Mouse (Mus musculus): ENCODE results near the gene Ric3.
"Not testable (repeated sequence)": the region's sequence is repeated elsewhere in the genome, so short reads cannot be mapped to it uniquely, and the experiment has no call there.

Gene Ric3

DNA sequence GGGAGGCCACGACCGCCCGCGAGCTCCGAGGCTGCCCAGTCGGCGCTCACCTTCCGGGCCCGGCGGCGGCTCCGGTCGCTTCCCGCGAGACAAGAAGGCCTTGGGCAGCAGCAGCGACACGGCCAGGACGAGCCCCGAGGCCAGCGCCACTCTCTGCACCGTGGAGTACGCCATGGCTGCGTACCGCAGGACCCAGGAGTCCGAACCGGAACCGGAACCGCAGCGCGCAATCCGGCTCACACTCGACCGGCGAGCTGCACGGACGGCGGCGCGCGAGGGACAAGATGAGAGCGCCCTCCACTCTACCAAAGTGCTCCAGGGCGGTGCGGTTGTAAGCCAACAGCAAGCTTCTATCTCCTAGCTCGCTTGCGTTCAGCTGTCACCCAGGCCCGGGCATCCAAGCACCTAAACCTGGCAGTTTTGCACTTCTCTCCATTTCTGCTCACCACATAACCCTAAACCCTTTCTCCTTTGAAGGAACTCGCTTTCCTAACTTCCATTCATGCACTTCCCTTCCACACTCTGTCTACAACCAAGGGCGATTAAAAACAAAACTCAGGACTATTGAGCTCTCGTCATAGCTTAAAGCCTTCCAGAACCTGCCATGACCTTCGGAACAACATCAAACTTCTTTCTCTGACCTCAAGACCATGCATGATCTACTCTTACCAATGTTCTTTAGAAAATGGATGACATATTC, at the start of gene Ric3:
Gene Ric3, minus strand, starts transcription at position 219 of the 700 bp plus-strand sequence.
- in situ Hi-C loops (cut with MboI, MseI): no loop called here

GRCm38 (mm10) chr7:109131565-109131964, 48.4 kb upstream of the Ric3 start:
- in situ Hi-C loops (cut with MboI, MseI): loop anchor here in 1 of 2 experiments (10.0 kb wide), 1 partner anchor 663 kb away; no protein-coding TSS in a partner anchor

GRCm38 (mm10) chr7:109129946-109130686, 47.0 kb upstream of the Ric3 start:
- in situ Hi-C loops (cut with MboI, MseI): loop anchor here in 1 of 2 experiments (10.0 kb wide), 1 partner anchor 665 kb away; no protein-coding TSS in a partner anchor

- in situ Hi-C loops (cut with MboI, MseI): no loop called here
Measured at GRCm38 (mm10) chr7:109129442-109129841, 46.3 kb upstream of the Ric3 start.

DNA sequence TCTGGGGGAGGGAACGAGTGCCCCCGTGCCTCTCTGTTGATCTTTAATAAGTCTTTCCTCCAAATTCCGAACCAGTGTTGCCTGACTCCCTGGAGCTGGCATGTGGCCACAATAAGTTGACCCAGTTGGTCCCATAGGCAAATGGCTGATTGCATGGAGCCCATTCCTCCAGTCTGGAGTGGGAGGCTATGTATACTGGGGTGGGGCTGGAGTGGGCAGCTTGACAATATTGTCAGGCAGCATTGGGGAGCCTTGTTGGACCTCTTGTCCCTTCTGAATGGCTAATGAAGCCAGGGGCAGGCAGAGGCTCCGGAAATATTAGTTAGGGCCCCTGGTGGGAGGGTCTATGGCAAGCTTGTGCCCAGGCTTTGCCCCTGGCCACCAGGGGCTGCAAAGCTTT, 32.8 kb upstream of the Ric3 start:
- in situ Hi-C loops (cut with MboI, MseI): no loop called here

GRCm38 (mm10) chr7:109115488-109115887, 32.4 kb upstream of the Ric3 start:
- in situ Hi-C loops (cut with MboI, MseI): not testable (repeated sequence)

DNA sequence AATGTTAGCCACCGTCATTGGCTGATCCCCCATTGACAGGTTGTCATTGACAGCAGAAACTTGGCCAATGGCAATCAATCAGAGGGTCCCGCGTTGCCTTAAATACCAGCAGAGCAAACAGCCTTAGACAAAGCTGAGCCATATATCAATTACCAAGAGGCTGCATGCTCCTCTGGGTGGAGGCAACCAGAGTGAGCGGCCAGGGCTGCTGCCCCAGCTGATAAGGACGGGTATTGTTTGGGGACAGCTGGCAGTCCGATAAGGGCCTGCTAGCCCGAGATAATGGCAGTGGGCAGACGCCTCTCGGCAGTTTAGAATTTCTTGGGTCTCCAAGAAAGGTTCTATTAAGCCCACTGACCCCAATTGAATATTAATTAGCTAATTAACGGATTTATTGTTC, 31.8 kb upstream of the Ric3 start:
- in situ Hi-C loops (cut with MboI, MseI): no loop called here

DNA sequence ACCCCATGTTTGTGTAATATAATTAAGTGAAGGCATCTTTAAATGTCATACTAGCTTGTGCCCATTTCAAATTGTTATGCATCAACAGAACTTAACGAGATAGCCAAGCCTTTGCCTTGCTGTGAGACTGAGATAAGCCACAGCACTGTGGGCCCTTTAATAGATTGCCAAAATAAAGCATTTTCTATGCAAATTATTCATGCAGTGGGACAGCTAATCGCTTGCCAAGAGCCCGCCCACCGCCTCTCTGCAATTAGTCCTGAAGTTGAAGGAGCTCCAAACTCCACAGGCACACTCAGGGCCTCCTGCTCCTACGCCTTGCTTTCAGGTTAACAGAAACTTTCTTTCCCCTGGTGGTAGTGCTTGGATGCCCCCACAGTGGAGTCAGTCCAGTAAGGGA, 27.9 kb upstream of the Ric3 start:
- in situ Hi-C loops (cut with MboI, MseI): no loop called here

DNA sequence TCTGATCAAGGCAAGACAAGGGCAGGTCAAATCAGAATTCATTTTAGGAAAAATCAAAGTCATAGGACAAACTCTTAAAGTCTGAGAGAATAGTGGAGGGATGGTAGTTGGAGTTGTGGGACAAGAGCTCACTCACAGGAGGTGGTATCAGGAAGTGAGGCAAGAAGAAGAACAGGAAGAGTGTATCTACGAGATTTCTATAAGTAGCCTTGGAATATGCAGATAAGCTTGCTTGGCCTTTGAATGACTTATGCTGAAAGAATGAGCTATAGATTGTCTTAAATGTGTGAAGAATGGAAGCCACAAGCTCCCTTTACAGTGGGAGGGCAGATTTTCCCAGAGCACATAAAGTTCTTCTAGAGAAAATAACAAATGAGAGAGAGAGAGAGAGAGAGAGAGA, 21.8 kb upstream of the Ric3 start:
- in situ Hi-C loops (cut with MboI, MseI): no loop called here

DNA sequence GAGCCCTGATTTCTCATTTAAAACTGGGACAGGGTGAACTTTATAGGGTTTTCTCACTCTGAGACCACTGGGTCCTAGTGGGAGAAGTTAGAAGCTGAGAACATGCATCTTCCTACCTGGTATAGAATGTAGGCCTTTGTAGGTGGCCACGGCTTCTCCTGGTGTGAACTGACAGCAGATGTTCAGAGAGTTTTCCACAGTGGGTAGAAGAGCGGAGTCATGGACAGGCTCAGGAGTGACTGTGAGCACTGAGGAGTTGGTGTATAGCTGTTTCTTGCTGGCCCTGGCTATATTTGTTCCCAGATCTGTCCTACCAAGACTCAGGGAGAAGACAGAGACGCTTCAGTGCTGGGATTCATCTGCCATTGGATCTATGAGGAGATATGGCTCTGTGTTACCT, 18.0 kb upstream of the Ric3 start:
- in situ Hi-C loops (cut with MboI, MseI): no loop called here

DNA sequence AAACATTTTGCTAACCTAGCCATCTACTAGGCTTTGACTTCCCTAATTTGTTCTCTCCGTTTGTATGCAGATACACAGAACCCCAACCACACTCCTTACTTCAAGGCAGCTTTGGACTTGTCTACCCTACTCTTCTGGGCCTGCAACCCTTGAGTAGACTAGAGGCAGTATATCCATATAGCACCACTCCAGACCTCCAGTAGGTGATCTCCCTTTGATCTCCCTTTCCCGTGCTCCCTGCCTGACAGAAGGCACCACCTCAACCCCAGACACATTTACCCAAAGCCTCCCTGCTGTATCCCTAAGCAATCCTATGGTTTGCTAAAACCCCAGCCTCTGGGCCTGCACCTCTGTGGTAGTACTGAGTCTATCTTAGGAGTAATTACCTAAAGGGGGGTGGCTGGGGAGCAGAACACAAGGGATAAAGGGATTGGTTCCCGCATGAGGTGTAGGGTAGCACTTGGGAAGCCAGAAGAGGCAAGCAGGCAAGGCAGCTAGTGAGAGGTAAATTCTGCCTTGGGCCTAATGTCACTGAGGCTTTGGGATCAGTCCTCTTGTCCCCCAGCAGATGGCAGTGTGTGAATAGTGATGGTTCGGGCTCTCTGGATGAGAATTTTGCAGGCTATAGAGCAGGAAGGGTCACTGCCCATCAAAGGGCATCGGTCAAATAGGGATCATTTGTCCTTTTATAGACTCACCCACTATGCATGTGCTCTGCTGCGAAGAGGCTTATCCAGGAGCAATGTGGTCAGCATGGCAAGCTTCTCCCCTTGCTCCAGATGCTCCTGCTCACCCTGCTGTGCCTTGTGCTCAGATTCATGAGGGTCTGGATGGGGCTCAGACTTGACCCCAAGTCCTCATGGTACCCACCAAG, 15.3 kb upstream of the Ric3 start:
- in situ Hi-C loops (cut with MboI, MseI): no loop called here

DNA sequence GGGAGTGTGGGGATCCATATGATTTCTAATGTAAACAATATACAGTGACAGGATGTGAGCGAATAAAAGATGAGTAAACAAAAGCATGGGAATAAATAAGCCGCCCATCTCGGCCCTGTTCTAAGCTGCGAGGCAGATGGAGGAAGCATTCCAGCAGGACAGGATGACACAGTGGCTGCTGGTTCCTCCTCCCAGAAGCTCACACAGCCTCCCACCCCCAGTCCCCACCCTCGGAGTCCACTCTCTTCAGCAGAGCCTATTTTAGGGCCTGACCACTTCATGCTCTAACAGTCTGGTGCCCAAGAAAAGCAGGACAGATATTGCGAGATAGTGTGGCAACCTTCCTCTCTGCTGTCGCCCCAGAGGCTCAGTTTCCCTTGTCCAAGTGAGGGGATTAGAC, 14.1 kb upstream of the Ric3 start:
- in situ Hi-C loops (cut with MboI, MseI): no loop called here

DNA sequence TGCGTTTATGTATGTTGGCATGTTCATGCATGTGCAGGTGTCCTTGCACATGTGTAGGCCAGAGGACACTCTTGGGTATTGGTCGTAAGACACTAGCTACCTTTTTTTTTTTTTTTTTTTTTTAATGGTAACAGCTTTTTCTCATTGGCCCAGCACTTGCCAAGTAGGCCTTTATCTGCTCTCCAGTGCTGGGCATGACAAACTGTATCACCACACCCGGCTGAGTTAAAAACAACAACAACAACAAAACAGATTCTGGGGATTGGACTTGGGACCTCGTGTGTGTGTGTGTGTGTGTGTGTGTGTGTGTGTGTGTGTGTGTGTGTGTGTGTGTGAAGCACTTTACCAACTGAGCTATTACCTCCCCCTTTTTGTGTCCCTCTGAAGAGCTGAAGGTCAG, 13.5 kb upstream of the Ric3 start:
- in situ Hi-C loops (cut with MboI, MseI): no loop called here

DNA sequence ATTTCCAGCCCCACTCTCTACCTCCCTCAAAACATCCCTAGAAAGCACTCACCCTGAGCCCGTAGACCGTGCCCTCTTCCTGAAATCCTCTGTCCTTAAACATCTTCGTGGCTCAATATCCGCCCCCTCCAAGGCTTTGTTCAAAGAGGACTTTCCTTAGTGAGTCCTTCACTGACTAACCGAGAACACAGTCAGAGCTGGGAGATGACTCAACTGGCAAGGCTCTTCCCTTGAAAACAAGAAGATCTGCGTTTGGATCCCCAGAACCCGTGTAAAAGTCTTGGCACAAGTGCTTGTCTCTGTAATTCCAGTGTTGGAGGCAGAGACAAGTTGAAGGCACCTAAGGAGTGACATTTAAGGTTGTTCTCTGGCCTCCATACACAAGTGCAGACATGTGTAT, 11.2 kb upstream of the Ric3 start:
- in situ Hi-C loops (cut with MboI, MseI): no loop called here

- in situ Hi-C loops (cut with MboI, MseI): not testable (repeated sequence)
Measured at GRCm38 (mm10) chr7:109091316-109091715, 8.2 kb upstream of the Ric3 start.

DNA sequence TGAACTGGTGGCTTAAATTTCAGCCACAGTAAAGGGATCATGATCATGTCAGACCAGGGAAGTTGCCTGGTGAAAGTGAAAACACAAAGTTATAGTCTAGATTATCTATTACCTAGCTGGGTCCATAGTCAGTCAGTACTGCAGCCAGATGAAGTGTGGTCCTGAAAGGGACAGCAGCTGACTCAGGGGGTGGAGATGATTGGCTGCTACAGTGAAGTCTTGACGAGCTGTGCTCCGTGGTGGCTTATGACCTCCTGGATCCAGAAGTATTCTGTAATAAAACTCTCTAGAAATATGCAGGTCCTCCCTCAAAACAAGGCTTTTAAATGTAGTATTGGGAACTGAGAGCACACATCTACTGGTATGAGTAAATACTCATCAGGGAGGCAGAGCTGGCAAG, 3.8 kb upstream of the Ric3 start:
- in situ Hi-C loops (cut with MboI, MseI): no loop called here

DNA sequence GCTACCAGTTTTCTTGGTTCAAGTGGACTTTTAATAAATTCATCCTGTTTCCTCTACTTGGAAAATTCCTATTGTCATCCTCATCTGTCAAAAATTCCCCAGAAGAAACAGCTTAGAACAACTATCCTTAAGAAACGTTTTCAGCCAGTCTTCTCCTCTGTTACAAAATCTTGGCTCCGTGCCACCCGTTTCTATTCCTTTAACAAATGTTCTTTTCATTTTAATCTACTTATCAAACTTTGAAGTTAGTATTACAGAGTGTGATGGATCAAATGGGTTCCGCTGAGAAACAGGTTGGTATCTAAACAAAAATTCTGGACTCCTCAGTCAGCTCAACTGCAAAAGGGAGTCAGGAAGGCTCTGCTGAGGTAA, 668 bp upstream of the Ric3 start:
- in situ Hi-C loops (cut with MboI, MseI): no loop called here

GRCm38 (mm10) chr7:109082269-109083112, 640 bp downstream of the Ric3 start:
- in situ Hi-C loops (cut with MboI, MseI): no loop called here

DNA sequence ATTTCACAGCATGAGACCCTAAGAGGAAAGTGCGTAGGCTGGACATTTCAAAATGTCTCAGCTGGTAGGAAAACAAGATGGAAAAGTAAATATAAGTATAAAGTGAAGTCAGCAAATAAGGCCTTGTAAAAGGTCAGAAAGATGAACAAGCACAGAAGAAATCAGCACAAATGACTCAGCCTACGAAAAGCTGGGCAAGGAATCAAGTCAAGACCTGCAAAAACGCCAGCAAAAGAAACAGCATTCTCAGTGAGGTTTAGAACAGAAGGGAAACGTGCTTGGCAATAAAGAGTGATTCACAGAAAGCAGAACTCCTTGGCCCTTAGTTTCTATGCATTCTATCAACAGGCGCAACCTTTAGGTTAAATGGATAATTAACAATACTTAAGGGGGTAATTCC, 10.8 kb downstream of the Ric3 start:
- in situ Hi-C loops (cut with MboI, MseI): no loop called here

DNA sequence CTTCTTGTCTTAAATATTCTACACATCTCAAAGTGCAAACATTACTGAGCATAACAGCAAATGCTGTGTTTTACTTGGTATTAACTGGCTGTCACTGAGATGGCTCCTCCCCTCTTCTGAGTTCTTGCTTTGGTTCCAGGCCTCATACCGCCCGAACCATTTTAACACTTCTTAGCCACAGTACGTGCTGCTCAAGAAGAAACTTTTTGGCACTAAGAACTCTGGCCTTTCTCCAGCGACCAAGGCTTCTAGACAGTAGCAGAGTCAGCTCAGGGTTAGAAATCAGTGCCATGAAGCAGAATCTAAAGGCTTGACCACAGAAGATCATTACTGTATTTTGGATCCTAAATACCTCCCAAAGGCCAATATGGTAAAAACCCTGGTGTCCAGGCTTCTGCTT, 13.5 kb downstream of the Ric3 start:
- in situ Hi-C loops (cut with MboI, MseI): no loop called here

DNA sequence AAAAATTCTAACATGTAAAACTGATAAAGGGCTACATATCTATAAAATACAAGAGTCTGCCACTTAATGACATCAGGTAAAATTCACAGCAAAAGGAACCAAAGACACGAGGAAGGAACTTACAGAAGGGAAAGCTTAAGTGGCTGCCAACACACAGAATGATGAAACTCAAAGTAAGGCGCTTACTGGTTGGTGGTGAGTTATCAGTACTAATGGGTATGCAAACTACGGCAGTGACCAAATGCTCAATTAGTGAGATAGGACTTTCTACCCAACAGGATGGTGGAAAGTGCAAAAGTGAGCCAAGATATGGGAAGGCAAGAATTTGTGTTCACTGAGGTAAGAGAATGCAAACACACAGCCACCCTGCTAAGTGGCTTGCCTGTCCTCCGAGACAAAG, 23.6 kb downstream of the Ric3 start:
- in situ Hi-C loops (cut with MboI, MseI): no loop called here
